Mouse (Mus musculus): ENCODE measurements at regions not wholly inside any gene's neighbourhood (a gene's known extent, or its start where the extent isn't known, plus 50 kb on each side); places are given as distances from the start of the nearest gene placed in this dataset.

DNA sequence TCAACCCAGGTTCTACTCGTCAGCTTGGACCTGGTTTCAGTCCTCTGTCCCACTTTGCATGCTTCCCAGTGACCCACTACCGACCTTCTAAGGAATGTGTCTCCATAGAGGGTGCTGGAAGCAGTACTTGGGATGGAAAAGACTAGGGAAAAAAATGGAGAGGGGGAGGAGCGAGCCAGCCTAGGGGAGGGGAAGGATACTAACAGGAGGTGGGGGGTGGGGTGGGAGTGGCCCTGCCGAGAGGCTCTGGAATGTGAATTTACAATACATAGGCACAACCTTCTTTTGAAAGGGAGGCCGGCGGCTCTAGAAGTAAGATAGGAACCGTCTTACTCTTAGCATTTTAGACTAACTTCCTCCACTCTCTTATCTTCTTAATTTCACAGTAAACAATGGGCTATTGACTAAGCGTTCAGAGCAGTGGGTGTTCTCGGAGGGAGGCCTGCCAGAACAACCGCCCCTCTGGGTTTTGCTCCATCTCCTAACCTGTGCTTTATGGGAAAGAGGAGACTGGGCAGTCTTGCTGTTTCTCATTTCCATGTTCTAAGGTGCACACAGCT lies 145.1 kb downstream of the Foxo1 start:
- no peak overlapping the region for H3K4me3 ChIP-seq (ENCODE audit: low read length)
- H3K4me2 ChIP-seq (replicated peaks; ENCODE audit: low read depth, low read length), result peak overlapping the region; percentile 15; the same call in 1 of the 2 replicates
- H3K4me1 ChIP-seq (ENCODE audit: control insufficient read depth, insufficient read depth, low read length), result peaks cover 22% of the 10 kb centered on the region
- no peaks in the 10 kb centered on the region for H3K36me3 ChIP-seq (ENCODE audit: control insufficient read depth, insufficient read depth, low read length)
- ATAC-seq (ENCODE audit: low FRiP score, low TSS enrichment), result peak; percentile 63
- no peaks in the 10 kb centered on the region for H3K27me3 ChIP-seq (ENCODE audit: control insufficient read depth, insufficient read depth, low read length)
- H3K9me3 ChIP-seq (ENCODE audit: control insufficient read depth, low read length), result no peaks in the 10 kb centered on the region
- H3K27ac ChIP-seq (ENCODE audit: low read depth, low read length), result peak overlapping the region; percentile 43; the same call in 1 of the 2 replicates
- no peak overlapping the region for H3K9ac ChIP-seq (ENCODE audit: low read depth, low read length)
- 15% methylated on average over 10 of the region's 10 CpGs for WGBS

DNA sequence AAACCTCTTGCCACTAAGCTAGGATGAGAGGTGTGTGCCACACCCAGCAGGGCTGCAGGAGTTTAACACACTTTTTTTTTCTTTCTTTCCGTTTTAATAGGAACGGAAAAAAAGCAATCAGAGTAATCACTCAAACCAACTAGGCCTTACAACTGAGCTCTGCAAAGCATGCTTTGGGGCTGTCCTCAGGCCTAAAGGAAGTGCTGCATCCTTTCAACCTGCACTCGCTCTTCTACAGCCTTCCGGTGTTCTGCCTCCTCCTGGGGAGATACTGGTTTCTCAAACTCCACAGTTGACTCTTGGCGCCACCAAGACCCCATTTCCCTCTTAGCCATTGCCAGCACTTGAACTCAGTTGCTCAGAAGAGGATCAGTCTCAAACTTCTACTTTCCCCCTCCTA lies 143.2 kb downstream of the Foxo1 start:
- Histone ChIP-seq H3K4me3 (ENCODE audit: low read length) (no peak overlapping the region), H3K27me3 (ENCODE audit: control insufficient read depth, insufficient read depth, low read length) (no peaks in the 10 kb centered on the region), H3K9me3 (ENCODE audit: control insufficient read depth, low read length) (no peaks in the 10 kb centered on the region), H3K27ac (ENCODE audit: low read depth, low read length) (no peak overlapping the region), H3K36me3 (ENCODE audit: control insufficient read depth, insufficient read depth, low read length) (no peaks in the 10 kb centered on the region), H3K4me2 (replicated peaks; ENCODE audit: low read depth, low read length) (no peak overlapping the region), H3K9ac (ENCODE audit: low read depth, low read length) (no peak overlapping the region), H3K4me1 (ENCODE audit: control insufficient read depth, insufficient read depth, low read length) (peaks cover 22% of the 10 kb centered on the region)
- no peak for ATAC-seq (ENCODE audit: low FRiP score, low TSS enrichment)
- WGBS, result 86% methylated on average over 5 of the region's 5 CpGs

DNA sequence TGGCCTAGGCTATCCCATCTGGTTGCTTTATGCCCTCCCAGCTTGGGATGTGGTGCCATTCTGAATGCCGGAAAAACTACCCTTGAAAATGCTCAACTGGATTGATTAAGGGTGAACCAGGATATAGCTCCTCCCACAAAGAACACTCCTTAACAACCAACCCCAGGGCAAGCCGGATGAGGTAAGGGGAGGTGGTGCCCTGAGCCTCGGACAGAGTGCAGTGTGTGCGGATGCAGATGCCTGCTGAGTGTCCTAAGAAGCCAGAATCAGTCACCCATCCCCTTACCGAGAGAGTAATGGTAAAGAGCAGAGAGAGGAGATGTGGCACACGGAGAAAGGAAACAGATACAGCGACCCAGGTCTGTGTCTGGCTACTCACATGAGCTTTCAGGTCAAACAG lies 141.3 kb downstream of the Foxo1 start:
- no peak overlapping the region for H3K27ac ChIP-seq (ENCODE audit: low read depth, low read length)
- peaks cover 11% of the 10 kb centered on the region for H3K4me1 ChIP-seq (ENCODE audit: control insufficient read depth, insufficient read depth, low read length)
- 58% methylated on average over 7 of the region's 7 CpGs for WGBS
- H3K36me3 ChIP-seq (ENCODE audit: control insufficient read depth, insufficient read depth, low read length), result no peaks in the 10 kb centered on the region
- H3K27me3 ChIP-seq (ENCODE audit: control insufficient read depth, insufficient read depth, low read length), result no peaks in the 10 kb centered on the region
- H3K9me3 ChIP-seq (ENCODE audit: control insufficient read depth, low read length), result no peaks in the 10 kb centered on the region
- no peak overlapping the region for H3K9ac ChIP-seq (ENCODE audit: low read depth, low read length)
- no peak overlapping the region for H3K4me3 ChIP-seq (ENCODE audit: low read length)
- H3K4me2 ChIP-seq (replicated peaks; ENCODE audit: low read depth, low read length), result no peak overlapping the region
- ATAC-seq (ENCODE audit: low FRiP score, low TSS enrichment), result no peak

DNA sequence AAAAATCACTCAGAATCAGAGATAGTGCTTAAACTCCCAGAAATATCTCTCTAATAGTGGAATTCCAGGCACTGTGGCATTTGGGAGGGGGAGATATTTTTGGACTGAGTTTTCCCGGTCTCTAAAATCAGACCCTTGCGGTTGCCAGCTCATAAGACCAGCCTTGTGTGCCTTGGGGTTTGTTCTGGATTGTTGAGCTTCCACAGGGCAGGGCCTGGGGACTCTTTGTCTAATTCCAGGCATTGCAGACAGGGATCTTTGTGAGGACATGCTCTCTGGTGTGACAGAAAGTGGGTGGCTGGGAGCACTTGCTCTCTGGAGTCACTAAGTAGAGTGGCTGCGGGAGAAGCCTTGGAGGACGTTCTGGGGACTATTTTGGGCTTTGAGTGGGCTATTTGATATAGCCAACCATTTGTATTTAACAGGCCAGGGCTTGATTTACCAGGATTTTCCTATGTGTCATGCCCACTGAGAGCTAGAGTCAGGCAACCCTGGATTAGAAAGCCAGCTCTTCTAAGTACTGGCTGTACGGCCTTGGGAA lies 138.7 kb downstream of the Foxo1 start:
- ATAC-seq (ENCODE audit: low FRiP score, low TSS enrichment), result no peak
- 81% methylated on average over 5 of the region's 5 CpGs for WGBS
- H3K4me3 ChIP-seq (ENCODE audit: low read length), result no peak overlapping the region
- no peaks in the 10 kb centered on the region for H3K4me1 ChIP-seq (ENCODE audit: control insufficient read depth, insufficient read depth, low read length)
- no peak overlapping the region for H3K4me2 ChIP-seq (replicated peaks; ENCODE audit: low read depth, low read length)
- H3K27ac ChIP-seq (ENCODE audit: low read depth, low read length), result no peak overlapping the region
- no peaks in the 10 kb centered on the region for H3K36me3 ChIP-seq (ENCODE audit: control insufficient read depth, insufficient read depth, low read length)
- H3K9me3 ChIP-seq (ENCODE audit: control insufficient read depth, low read length), result no peaks in the 10 kb centered on the region
- H3K27me3 ChIP-seq (ENCODE audit: control insufficient read depth, insufficient read depth, low read length), result no peaks in the 10 kb centered on the region
- no peak overlapping the region for H3K9ac ChIP-seq (ENCODE audit: low read depth, low read length)

DNA sequence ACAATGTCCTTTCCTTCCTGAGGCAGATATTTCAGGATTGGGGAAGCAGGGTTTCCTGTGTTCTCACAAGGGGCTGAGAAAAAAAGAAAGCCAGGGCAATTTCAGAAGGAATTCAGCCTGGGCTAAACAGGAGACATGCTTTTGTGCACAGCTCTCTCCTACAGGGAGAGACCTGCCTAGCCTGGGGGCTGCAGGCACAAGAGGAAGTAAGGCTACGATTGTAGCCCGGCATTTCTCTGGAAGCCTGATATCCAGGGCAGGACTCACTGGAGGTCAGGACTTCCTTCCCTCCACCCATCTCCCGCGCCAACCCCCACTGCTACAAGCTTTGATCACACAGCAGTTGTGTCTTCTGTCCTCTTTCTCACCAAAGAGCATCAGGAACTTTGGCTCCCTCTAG lies 136.5 kb downstream of the Foxo1 start:
- H3K9ac ChIP-seq (ENCODE audit: low read depth, low read length), result no peak overlapping the region
- H3K27ac ChIP-seq (ENCODE audit: low read depth, low read length), result no peak overlapping the region
- no peak overlapping the region for H3K4me3 ChIP-seq (ENCODE audit: low read length)
- no peaks in the 10 kb centered on the region for H3K36me3 ChIP-seq (ENCODE audit: control insufficient read depth, insufficient read depth, low read length)
- 18% methylated on average over 4 of the region's 4 CpGs for WGBS
- ATAC-seq (ENCODE audit: low FRiP score, low TSS enrichment), result no peak
- H3K4me2 ChIP-seq (replicated peaks; ENCODE audit: low read depth, low read length), result no peak overlapping the region
- peaks cover 7% of the 10 kb centered on the region; the same call in 1 of the 2 replicates for H3K4me1 ChIP-seq (ENCODE audit: control insufficient read depth, insufficient read depth, low read length)
- H3K9me3 ChIP-seq (ENCODE audit: control insufficient read depth, low read length), result no peaks in the 10 kb centered on the region
- H3K27me3 ChIP-seq (ENCODE audit: control insufficient read depth, insufficient read depth, low read length), result no peaks in the 10 kb centered on the region

DNA sequence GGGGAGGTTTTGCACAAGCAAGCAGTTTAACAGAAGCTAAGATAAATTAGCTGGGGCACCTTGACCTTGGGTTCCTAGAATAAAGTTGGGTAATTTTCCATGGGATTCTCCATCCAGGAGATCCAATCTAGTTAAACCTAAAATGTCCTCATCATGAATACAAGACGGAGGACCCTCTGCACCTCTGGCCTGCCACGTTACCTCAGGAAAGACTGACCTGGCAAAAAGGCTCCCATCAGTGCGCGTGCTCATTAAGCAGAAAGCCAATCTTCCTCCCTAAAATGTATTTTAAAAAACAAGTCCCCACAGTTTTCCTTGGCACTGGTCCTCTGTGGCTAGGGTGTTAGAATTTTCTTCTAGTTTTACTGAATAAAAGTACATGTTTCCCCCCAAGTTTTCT lies 134.9 kb downstream of the Foxo1 start:
- Histone ChIP-seq H3K36me3 (ENCODE audit: control insufficient read depth, insufficient read depth, low read length) (no peaks in the 10 kb centered on the region), H3K9me3 (ENCODE audit: control insufficient read depth, low read length) (no peaks in the 10 kb centered on the region), H3K27ac (ENCODE audit: low read depth, low read length) (no peak overlapping the region), H3K9ac (ENCODE audit: low read depth, low read length) (no peak overlapping the region), H3K27me3 (ENCODE audit: control insufficient read depth, insufficient read depth, low read length) (no peaks in the 10 kb centered on the region), H3K4me3 (ENCODE audit: low read length) (no peak overlapping the region), H3K4me2 (replicated peaks; ENCODE audit: low read depth, low read length) (no peak overlapping the region), H3K4me1 (ENCODE audit: control insufficient read depth, insufficient read depth, low read length) (peaks cover 7% of the 10 kb centered on the region; the same call in 1 of the 2 replicates)
- ATAC-seq (ENCODE audit: low FRiP score, low TSS enrichment), result no peak
- 97% methylated on average over 4 of the region's 4 CpGs for WGBS
